Mouse (Mus musculus) brain, embryonic 14.5 days (tissue): ENCODE measurements around the gene Sgpl1.

ENCODE experiments used
- CTCF ChIP-seq: fragments of 200-500 bp; IDR thresholded peaks from 2 replicates; pipeline ENCODE4 v1.5.1; 2012; ENCODE audit warnings: inconsistent platforms, mild to moderate bottlenecking, moderate library complexity, borderline replicate concordance; ENCODE audit not compliant: insufficient read depth, insufficient read length; ENCODE audit errors: extremely low read depth
- POLR2A ChIP-seq: fragments of 200-500 bp; IDR thresholded peaks from 2 replicates; pipeline ENCODE4 v1.6.1; 2012; ENCODE audit warnings: mild to moderate bottlenecking, inconsistent platforms, borderline replicate concordance; ENCODE audit not compliant: poor library complexity, insufficient read depth, insufficient read length, severe bottlenecking; ENCODE audit errors: extremely low read depth

GRCm38 (mm10) chr10:61069248-61069647 is 78.3 kb downstream of the Sgpl1 start:
- TF ChIP-seq POLR2A, result no peak
- no peak for TF ChIP-seq CTCF
